Mouse (Mus musculus) heart, postnatal 10 days (tissue): ENCODE data around the gene Slc5a5. TPM values are rescaled to one million over a fixed set of nuclear protein-coding genes. Genes with fewer than 3 reads are reported as not detected.

ENCODE experiments used
- DNase-seq, 2 experiments: peaks; one replicate each; pipeline ENCODE4 v3.0.0; 2021
- intact Hi-C: fragments of 180-260 bp; cut with DNase I; formaldehyde crosslinking; loops from one replicate; pipeline ENCODE4 v1.15.1; 2025
- total RNA-seq, 2 experiments: library from RNA; stranded (reverse); gene quantifications; 2 replicates each; pipeline ENCODE4 v1.2.3; 2021

The Slc5a5 gene
- total RNA-seq, result under 1 TPM in 1 of 2 experiments, not detected in 1; 0.10 TPM

- intact Hi-C loops, result no loop called here
- DNase-seq, result no peak
Measured at GRCm38 (mm10) chr8:70892022-70892895, at the start of gene Slc5a5. Gene Slc5a5, minus strand, starts transcription at chr8:70892757.

GRCm38 (mm10) chr8:70941478-70941877, 48.9 kb upstream of the Slc5a5 start:
- DNase-seq, result no peak
- intact Hi-C loops, result no loop called here

- intact Hi-C loops, result no loop called here
- no peak for DNase-seq
Measured at GRCm38 (mm10) chr8:70937200-70937599, 44.6 kb upstream of the Slc5a5 start.

- intact Hi-C loops, result no loop called here
- DNase-seq, result no peak
Measured at GRCm38 (mm10) chr8:70934786-70935185, 42.2 kb upstream of the Slc5a5 start.

GRCm38 (mm10) chr8:70933036-70933435, 40.5 kb upstream of the Slc5a5 start:
- DNase-seq, result no peak
- intact Hi-C loops, result no loop called here

- DNase-seq, result no peak
- intact Hi-C loops, result no loop called here
Measured at GRCm38 (mm10) chr8:70931731-70932130, 39.2 kb upstream of the Slc5a5 start.

- intact Hi-C loops, result no loop called here
- DNase-seq, result peak; percentile 18 to 35
Measured at GRCm38 (mm10) chr8:70928778-70929322, 36.3 kb upstream of the Slc5a5 start.

- intact Hi-C loops, result no loop called here
- DNase-seq, result peak; percentile 19 to 23
Measured at GRCm38 (mm10) chr8:70928096-70928495, 35.5 kb upstream of the Slc5a5 start.

- no peak for DNase-seq
- intact Hi-C loops, result no loop called here
Measured at GRCm38 (mm10) chr8:70926396-70926795, 33.8 kb upstream of the Slc5a5 start.

- intact Hi-C loops, result no loop called here
- no peak for DNase-seq
Measured at GRCm38 (mm10) chr8:70925754-70926153, 33.2 kb upstream of the Slc5a5 start.

GRCm38 (mm10) chr8:70924151-70924550, 31.6 kb upstream of the Slc5a5 start:
- no peak for DNase-seq
- intact Hi-C loops, result no loop called here

GRCm38 (mm10) chr8:70920049-70920922, 27.7 kb upstream of the Slc5a5 start:
- intact Hi-C loops, result no loop called here
- peak; percentile 21 to 25 for DNase-seq

- DNase-seq, result no peak
- intact Hi-C loops, result no loop called here
Measured at GRCm38 (mm10) chr8:70914704-70915103, 22.1 kb upstream of the Slc5a5 start.

GRCm38 (mm10) chr8:70913523-70913922, 21.0 kb upstream of the Slc5a5 start:
- intact Hi-C loops, result no loop called here
- no peak for DNase-seq

GRCm38 (mm10) chr8:70912955-70913354, 20.4 kb upstream of the Slc5a5 start:
- intact Hi-C loops, result no loop called here

GRCm38 (mm10) chr8:70911596-70911995, 19.0 kb upstream of the Slc5a5 start:
- intact Hi-C loops, result no loop called here
- peak in 1 of 2 experiments; percentile 24 for DNase-seq

More at GRCm38 (mm10) chr8:70912955-70913354, 20.4 kb upstream of the Slc5a5 start:
- no peak for DNase-seq

GRCm38 (mm10) chr8:70907518-70907917, 15.0 kb upstream of the Slc5a5 start:
- no peak for DNase-seq
- intact Hi-C loops, result no loop called here

GRCm38 (mm10) chr8:70905831-70906736, 13.5 kb upstream of the Slc5a5 start, which contains the start of gene Map1s:
Gene Map1s, plus strand, starts transcription at chr8:70905932.
- DNase-seq, result peak; percentile 80 to 84
- intact Hi-C loops, result no loop called here

- no peak for DNase-seq
- intact Hi-C loops, result no loop called here
Measured at GRCm38 (mm10) chr8:70905463-70905830, 12.9 kb upstream of the Slc5a5 start.

- intact Hi-C loops, result loop anchor here (5.0 kb wide), 1 partner anchor 298 kb away; no protein-coding TSS in a partner anchor
- peak in 1 of 2 experiments; percentile 41 for DNase-seq
Measured at GRCm38 (mm10) chr8:70904532-70904931, 12.0 kb upstream of the Slc5a5 start.
